Mouse (Mus musculus) heart, postnatal 10 days (tissue): ENCODE measurements around the gene Shld2. TPM values are rescaled to one million over a fixed set of nuclear protein-coding genes. Genes with fewer than 3 reads are reported as not detected.
A peak's percentile ranks its signal among the peaks of the same experiment; 100 is the strongest.

Source experiments
- DNase-seq, 2 experiments: peaks; one replicate each; pipeline ENCODE4 v3.0.0; 2021
- intact Hi-C: fragments of 180-260 bp; cut with DNase I; formaldehyde crosslinking; loops from one replicate; pipeline ENCODE4 v1.15.1; 2025
- total RNA-seq, 2 experiments: library from RNA; stranded (reverse); gene quantifications; 2 replicates each; pipeline ENCODE4 v1.2.3; 2021

Shld2 gene
- total RNA-seq, 2 experiments from 2014 or later = 7.4 to 7.7 TPM

DNA sequence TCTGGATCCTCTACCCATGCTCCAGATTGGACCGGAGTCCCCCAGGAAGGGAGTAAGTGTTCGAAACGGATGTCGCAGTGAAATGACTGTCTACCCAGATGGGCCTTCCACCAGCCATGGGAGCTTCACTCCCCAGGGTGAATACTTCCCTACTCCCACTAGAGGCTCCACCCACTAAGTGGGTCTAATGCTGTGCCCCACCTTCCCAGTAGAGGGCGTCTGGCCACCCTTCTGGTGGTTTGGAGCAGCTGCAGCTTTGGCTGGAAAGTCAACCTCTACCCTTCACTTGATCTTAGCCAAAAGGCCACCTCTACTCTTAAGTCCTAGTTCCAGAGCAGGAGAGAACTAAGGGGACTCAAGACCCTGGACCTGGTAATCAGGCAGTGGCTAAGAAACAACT, 121.7 kb downstream of the Shld2 start:
- DNase-seq = peak; percentile 34 to 56
- intact Hi-C loops = no loop called here

Other genes with a start within 250 kb of the Shld2 start
- 1 to 10 TPM; 3.3 TPM for gene Anxa8, start 224.5 kb downstream of the Shld2 start, total RNA-seq
- gene A630023A22Rik, start 207.7 kb downstream of the Shld2 start, total RNA-seq = not detected
- under 1 TPM; 0.12 TPM for gene Npy4r, start 158.0 kb downstream of the Shld2 start, total RNA-seq
- gene Gprin2, start 108.8 kb downstream of the Shld2 start, total RNA-seq = under 1 TPM; 0.17 to 0.34 TPM
- 1 to 10 TPM; 1.3 to 1.6 TPM for gene Syt15, start 90.9 kb downstream of the Shld2 start, total RNA-seq
- gene Glud1, start 234 bp upstream of the Shld2 start, total RNA-seq = 100 to 1,000 TPM; 130 to 141 TPM
- gene Fam25c, start 44.9 kb upstream of the Shld2 start, total RNA-seq = not detected
- gene Sncg, start 64.3 kb upstream of the Shld2 start, total RNA-seq = 1 to 10 TPM; 3.4 to 3.7 TPM
- 10 to 100 TPM; 43.8 to 50.9 TPM for gene Mmrn2, start 65.0 kb upstream of the Shld2 start, total RNA-seq
- 100 to 1,000 TPM in 1 of 2 experiments, 10 to 100 TPM in 1; 83.2 to 115 TPM for gene Bmpr1a, start 192.8 kb upstream of the Shld2 start, total RNA-seq
- not detected for gene 9230112D13Rik, start 212.3 kb upstream of the Shld2 start, total RNA-seq